Mouse (Mus musculus) liver, postnatal 0 days (tissue): ENCODE data around the gene Prickle2. TPM values are rescaled to one million over a fixed set of nuclear protein-coding genes. Genes with fewer than 3 reads are reported as not detected.

Experiments used
- ATAC-seq: fragments of 200-750 bp; cut with Nextera tagmentation; 2 replicates; pipeline ENCODE4 v1.8.0; 2017; ENCODE audit warnings: mild to moderate bottlenecking, moderate library complexity
- DNase-seq: peaks from one replicate; pipeline ENCODE4 v3.0.0-alpha.2; 2016
- H3K27ac ChIP-seq: fragments of 300-500 bp; sonication (generic); 2 replicates; pipeline ENCODE4 v1.5.1; 2014; ENCODE audit warnings: antibody characterized with exemption, moderate library complexity, mild to moderate bottlenecking, low read depth
- H3K27me3 ChIP-seq: fragments of 300-500 bp; sonication (generic); 2 replicates; pipeline ENCODE4 v1.6.1; 2014; ENCODE audit warnings: low read length, control low read depth, mixed read lengths; ENCODE audit not compliant: insufficient read depth
- H3K36me3 ChIP-seq: fragments of 300-500 bp; sonication (generic); replicated peaks from 2 replicates; pipeline ENCODE4 v1.6.1; 2014; ENCODE audit warnings: mild to moderate bottlenecking, control low read depth, low read length, moderate library complexity, mixed read lengths; ENCODE audit not compliant: insufficient read depth
- H3K4me1 ChIP-seq: fragments of 300-500 bp; sonication (generic); 2 replicates; pipeline ENCODE4 v1.6.1; 2014; ENCODE audit warnings: antibody characterized with exemption, mild to moderate bottlenecking, control low read depth; ENCODE audit not compliant: insufficient read depth
- H3K4me2 ChIP-seq: fragments of 300-500 bp; sonication (generic); 2 replicates; pipeline ENCODE4 v1.6.1; 2014; ENCODE audit warnings: low read depth, mild to moderate bottlenecking, low read length, moderate library complexity, mixed read lengths
- H3K4me3 ChIP-seq: fragments of 300-500 bp; sonication (generic); 2 replicates; pipeline ENCODE4 v1.5.1; 2014; ENCODE audit warnings: low read depth, low read length
- H3K9ac ChIP-seq: fragments of 300-500 bp; sonication (generic); replicated peaks from 2 replicates; pipeline ENCODE4 v1.6.1; 2014; ENCODE audit warnings: mild to moderate bottlenecking, moderate library complexity
- H3K9me3 ChIP-seq: fragments of 300-500 bp; sonication (generic); 2 replicates; pipeline ENCODE4 v1.6.1; 2016; ENCODE audit warnings: mild to moderate bottlenecking, control low read depth, low read length, mixed read lengths
- CTCF ChIP-seq: sonication (generic); IDR thresholded peaks from 2 replicates; pipeline ENCODE4 v1.5.1; 2016; ENCODE audit warnings: antibody characterized with exemption, low read depth
- EP300 ChIP-seq: IDR thresholded peaks from 2 replicates; pipeline ENCODE4 v1.6.1; 2016; ENCODE audit warnings: antibody characterized with exemption, low read depth, mild to moderate bottlenecking
- WGBS: fragments of 180-500 bp; shearing (Covaris S2); extraction: QIAGEN DNeasy Blood & Tissue Kit; methylation state at CpG from one replicate; pipeline ENCODE4 v1.1.7; 2014; ENCODE audit not compliant: insufficient replicate concordance; 5-methylcytosine and 5-hydroxymethylcytosine counted together
- polyA plus RNA-seq: library from polyadenylated mRNA; unstranded; fragments of >200 nt; fragmentation: Nextera tagmentation; extraction: Ambion mirVana; gene quantifications from 2 replicates; pipeline ENCODE4 v1.2.1, GENCODE M21; 2015

Gene Prickle2
- polyA plus RNA-seq, 1 experiment from 2014 or later: 0.28 TPM

- no peak overlapping the region for H3K4me3 ChIP-seq
- H3K27ac ChIP-seq: no peak overlapping the region
- H3K4me1 ChIP-seq: no peaks in the 10 kb centered on the region
- ATAC-seq (no peak), DNase-seq (no peak)
- no peaks in the 10 kb centered on the region for H3K36me3 ChIP-seq
- no peak overlapping the region for H3K9ac ChIP-seq
- TF ChIP-seq CTCF: no peak
- TF ChIP-seq EP300: no peak
- H3K4me2 ChIP-seq: no peak overlapping the region
- no peaks in the 10 kb centered on the region for H3K27me3 ChIP-seq
- no peaks in the 10 kb centered on the region for H3K9me3 ChIP-seq
- 34% methylated on average over 1 of the region's 1 CpGs for WGBS
These were observed 121.9 kb downstream of the Prickle2 start for GRCm38 (mm10) chr6:92584026-92584425.

- Histone ChIP-seq H3K9me3 (no peaks in the 10 kb centered on the region), H3K4me1 (no peaks in the 10 kb centered on the region), H3K9ac (no peak overlapping the region), H3K27ac (no peak overlapping the region), H3K36me3 (no peaks in the 10 kb centered on the region), H3K4me3 (no peak overlapping the region), H3K27me3 (no peaks in the 10 kb centered on the region), H3K4me2 (no peak overlapping the region)
- 67% methylated on average over 4 of the region's 4 CpGs for WGBS
- ATAC-seq (no peak), DNase-seq (no peak)
- TF ChIP-seq CTCF (no peak), EP300 (no peak)
These were observed 130.7 kb downstream of the Prickle2 start for GRCm38 (mm10) chr6:92575227-92575626.

DNA sequence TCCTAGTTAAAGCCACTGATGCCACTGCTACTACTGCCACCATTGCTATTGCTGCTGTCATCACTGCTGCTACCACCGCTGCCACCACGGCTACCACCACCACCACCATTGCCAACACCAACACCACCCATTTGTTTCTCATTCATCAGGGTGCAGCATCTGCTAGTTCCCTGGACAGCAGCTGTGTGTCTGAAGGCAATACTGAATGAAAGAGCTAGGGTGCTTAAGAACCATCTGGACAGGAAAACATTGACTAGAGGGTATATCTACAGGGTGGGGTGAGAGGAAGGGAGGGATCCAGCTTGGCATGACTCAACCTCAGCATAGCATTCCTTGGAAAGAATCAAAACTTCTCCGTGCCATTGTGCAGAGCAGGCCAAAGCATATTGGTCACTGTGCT, 133.8 kb downstream of the Prickle2 start:
- Histone ChIP-seq H3K27me3 (no peaks in the 10 kb centered on the region), H3K9me3 (no peaks in the 10 kb centered on the region), H3K4me3 (no peak overlapping the region), H3K4me1 (no peaks in the 10 kb centered on the region), H3K27ac (no peak overlapping the region), H3K9ac (no peak overlapping the region), H3K4me2 (no peak overlapping the region), H3K36me3 (no peaks in the 10 kb centered on the region)
- WGBS: 78% methylated on average over 3 of the region's 3 CpGs
- no peak for ATAC-seq
- TF ChIP-seq EP300: no peak
- no peak for TF ChIP-seq CTCF
- no peak for DNase-seq

GRCm38 (mm10) chr6:92570090-92570489, 135.9 kb downstream of the Prickle2 start:
- Histone ChIP-seq H3K9me3 (no peaks in the 10 kb centered on the region), H3K27me3 (no peaks in the 10 kb centered on the region), H3K9ac (no peak overlapping the region), H3K36me3 (no peaks in the 10 kb centered on the region), H3K4me2 (no peak overlapping the region), H3K27ac (no peak overlapping the region), H3K4me1 (no peaks in the 10 kb centered on the region), H3K4me3 (no peak overlapping the region)
- 59% methylated on average over 7 of the region's 7 CpGs for WGBS
- ATAC-seq (no peak), DNase-seq (no peak)
- TF ChIP-seq CTCF: no peak
- no peak for TF ChIP-seq EP300

- H3K4me2 ChIP-seq: no peak overlapping the region
- H3K4me1 ChIP-seq: no peaks in the 10 kb centered on the region
- ATAC-seq: no peak
- no peak overlapping the region for H3K9ac ChIP-seq
- H3K27ac ChIP-seq: no peak overlapping the region
- no peaks in the 10 kb centered on the region for H3K9me3 ChIP-seq
- H3K4me3 ChIP-seq: no peak overlapping the region
- TF ChIP-seq CTCF: no peak
- no peak for TF ChIP-seq EP300
- no peaks in the 10 kb centered on the region for H3K36me3 ChIP-seq
- no peak for DNase-seq
- H3K27me3 ChIP-seq: no peaks in the 10 kb centered on the region
- WGBS: 68% methylated on average over 4 of the region's 4 CpGs
These were observed 136.7 kb downstream of the Prickle2 start for GRCm38 (mm10) chr6:92569283-92569682.

DNA sequence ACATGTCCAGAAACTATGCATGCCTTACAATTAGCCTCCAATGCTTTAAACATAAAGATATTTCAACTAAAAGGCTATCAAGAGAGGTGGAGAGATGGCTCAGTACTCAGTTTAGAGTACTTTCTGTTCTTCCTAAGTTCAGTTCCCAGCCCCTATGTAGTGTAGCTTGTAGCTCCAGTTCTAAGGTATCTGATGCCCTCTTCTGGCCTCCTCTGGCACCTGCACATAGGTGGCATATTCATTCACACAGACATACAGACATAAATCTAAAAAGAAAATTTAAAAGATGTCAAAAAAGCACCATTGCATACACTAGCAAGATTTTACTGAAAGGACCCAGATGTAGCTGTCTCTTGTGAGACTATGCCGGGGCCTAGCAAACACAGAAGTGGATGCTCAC, 146.7 kb downstream of the Prickle2 start:
- ATAC-seq (no peak), DNase-seq (no peak)
- no peak overlapping the region for H3K27ac ChIP-seq
- H3K36me3 ChIP-seq: no peaks in the 10 kb centered on the region
- no peak overlapping the region for H3K4me3 ChIP-seq
- TF ChIP-seq EP300 (no peak), CTCF (0 out of 2 replicates have a peak, but pooled peaks have one; percentile 13)
- no peaks in the 10 kb centered on the region for H3K4me1 ChIP-seq
- no peak overlapping the region for H3K9ac ChIP-seq
- H3K27me3 ChIP-seq: no peaks in the 10 kb centered on the region
- no peaks in the 10 kb centered on the region for H3K9me3 ChIP-seq
- H3K4me2 ChIP-seq: no peak overlapping the region
- WGBS: 100% methylated on average over 1 of the region's 1 CpGs

GRCm38 (mm10) chr6:92555675-92556074, 150.3 kb downstream of the Prickle2 start:
- no peaks in the 10 kb centered on the region for H3K27me3 ChIP-seq
- H3K9me3 ChIP-seq: no peaks in the 10 kb centered on the region
- peak; percentile 44 for DNase-seq
- TF ChIP-seq CTCF: no peak
- TF ChIP-seq EP300: no peak
- H3K27ac ChIP-seq: no peak overlapping the region
- H3K36me3 ChIP-seq: no peaks in the 10 kb centered on the region
- no peaks in the 10 kb centered on the region for H3K4me1 ChIP-seq
- no peak overlapping the region for H3K9ac ChIP-seq
- no peak overlapping the region for H3K4me2 ChIP-seq
- WGBS: 36% methylated on average over 2 of the region's 2 CpGs
- H3K4me3 ChIP-seq: no peak overlapping the region
- no peak for ATAC-seq
